Mouse (Mus musculus): ENCODE results near the gene Lrmda.

DNA sequence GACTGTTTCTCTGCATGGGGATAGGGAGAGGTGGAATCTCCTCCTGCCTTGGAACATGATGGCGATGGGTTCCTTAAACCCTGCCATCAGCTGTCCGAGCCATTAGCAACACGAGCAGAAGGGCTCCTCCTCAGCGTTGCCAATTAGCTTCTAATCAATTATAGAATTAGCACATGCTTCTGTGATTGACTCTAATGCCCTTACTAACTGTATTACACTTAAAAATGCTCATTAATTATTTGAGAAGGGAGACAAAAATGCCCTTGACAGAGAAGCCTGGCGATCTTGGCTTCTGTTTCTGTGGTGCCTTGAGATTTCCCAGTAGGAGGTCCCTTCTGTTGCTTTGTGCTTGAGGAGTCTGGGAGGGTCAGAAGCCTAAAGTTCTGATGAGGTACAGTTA lies 579.1 kb downstream of the Lrmda start:
- TF ChIP-seq CTCF (IDR thresholded peaks at IDR 0.05 in 2 of 3, conservative IDR thresholded peaks at IDR 0.05 in 1 of 3; ENCODE audit: control insufficient read depth in 1 of 3, insufficient read depth in 1 of 3, low read depth in 2 of 3, low read length in 3 of 3, poor library complexity in 1 of 3, severe bottlenecking in 1 of 3) (no peak), HCFC1 (IDR thresholded peaks at IDR 0.05; ENCODE audit: low read depth, low read length) (no peak), ELF1 (IDR thresholded peaks at IDR 0.05; ENCODE audit: low read depth, low read length) (no peak), E2F4 (IDR thresholded peaks at IDR 0.05; ENCODE audit: borderline replicate concordance, low read depth, low read length) (no peak), POLR2A (IDR thresholded peaks at IDR 0.05; ENCODE audit: control insufficient read depth in 1 of 2, insufficient read depth in 1 of 2, low read depth in 1 of 2, low read length in 2 of 2, poor library complexity in 1 of 2) (no peak), ZMIZ1 (IDR thresholded peaks at IDR 0.05; ENCODE audit: low read depth, low read length) (no peak), NRF1 (IDR thresholded peaks at IDR 0.05; ENCODE audit: insufficient read depth, low read depth, low read length, poor library complexity, severe bottlenecking) (no peak), ETS1 (IDR thresholded peaks at IDR 0.05; ENCODE audit: low read depth, low read length) (no peak), CHD1 (IDR thresholded peaks at IDR 0.05; ENCODE audit: low read depth, low read length) (no peak), TBP (IDR thresholded peaks at IDR 0.05; ENCODE audit: low read depth, low read length) (no peak), GABPA (IDR thresholded peaks at IDR 0.05; ENCODE audit: low read depth, low read length) (no peak), NELFE (IDR thresholded peaks at IDR 0.05; ENCODE audit: low read depth, low read length) (no peak), SMC3 (IDR thresholded peaks at IDR 0.05; ENCODE audit: low read depth, low read length) (no peak), GATA1 (IDR thresholded peaks at IDR 0.05; ENCODE audit: low read depth, low read length) (no peak)
